Mouse (Mus musculus) frontal cortex, adult (tissue): ENCODE results near the gene Irgm1.
A peak's percentile ranks its signal among the peaks of the same experiment; 100 is the strongest.
"Not testable (repeated sequence)": the region's sequence is repeated elsewhere in the genome, so short reads cannot be mapped to it uniquely, and the experiment has no call there.

Experiments used
- ATAC-seq: cut with Nextera tagmentation; 2 replicates; pipeline ENCODE4 v1.9.2; 2017; ENCODE audit warnings: mild to moderate bottlenecking, moderate library complexity, mixed read lengths; ENCODE audit not compliant: low TSS enrichment

The Irgm1 gene

DNA sequence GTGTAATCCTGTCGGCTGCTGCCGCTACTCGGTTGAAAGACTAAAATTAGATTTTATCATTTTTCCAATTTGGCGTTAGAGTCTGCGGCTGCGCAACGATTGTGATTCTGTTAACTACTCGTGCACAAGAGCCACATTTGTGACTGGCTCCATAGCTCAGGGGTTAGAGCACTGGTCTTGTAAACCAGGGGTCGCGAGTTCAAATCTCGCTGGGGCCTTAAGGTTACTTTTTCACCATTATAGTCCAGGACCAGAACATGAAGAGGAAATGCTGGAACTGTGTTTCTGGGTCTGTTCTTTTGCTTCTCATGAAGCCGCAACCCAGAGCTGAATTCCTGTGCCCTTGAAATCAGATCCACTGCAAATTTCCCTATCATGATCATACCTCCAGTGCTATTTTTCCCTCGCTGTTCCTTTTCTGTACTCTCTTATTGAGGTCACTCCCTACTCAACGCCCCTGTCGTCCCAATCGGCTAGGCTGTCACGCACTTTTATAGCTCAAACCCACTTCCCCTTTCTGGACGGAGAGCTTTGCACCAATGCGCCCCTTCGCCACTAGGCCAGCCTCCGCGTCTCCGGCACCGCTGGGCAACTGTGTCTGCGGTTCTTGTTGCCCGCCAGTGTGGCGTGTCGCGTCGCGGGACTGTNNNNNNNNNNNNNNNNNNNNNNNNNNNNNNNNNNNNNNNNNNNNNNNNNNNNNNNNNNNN, 17.9 kb downstream of the Irgm1 start:
- ATAC-seq, result peak; percentile 28

DNA sequence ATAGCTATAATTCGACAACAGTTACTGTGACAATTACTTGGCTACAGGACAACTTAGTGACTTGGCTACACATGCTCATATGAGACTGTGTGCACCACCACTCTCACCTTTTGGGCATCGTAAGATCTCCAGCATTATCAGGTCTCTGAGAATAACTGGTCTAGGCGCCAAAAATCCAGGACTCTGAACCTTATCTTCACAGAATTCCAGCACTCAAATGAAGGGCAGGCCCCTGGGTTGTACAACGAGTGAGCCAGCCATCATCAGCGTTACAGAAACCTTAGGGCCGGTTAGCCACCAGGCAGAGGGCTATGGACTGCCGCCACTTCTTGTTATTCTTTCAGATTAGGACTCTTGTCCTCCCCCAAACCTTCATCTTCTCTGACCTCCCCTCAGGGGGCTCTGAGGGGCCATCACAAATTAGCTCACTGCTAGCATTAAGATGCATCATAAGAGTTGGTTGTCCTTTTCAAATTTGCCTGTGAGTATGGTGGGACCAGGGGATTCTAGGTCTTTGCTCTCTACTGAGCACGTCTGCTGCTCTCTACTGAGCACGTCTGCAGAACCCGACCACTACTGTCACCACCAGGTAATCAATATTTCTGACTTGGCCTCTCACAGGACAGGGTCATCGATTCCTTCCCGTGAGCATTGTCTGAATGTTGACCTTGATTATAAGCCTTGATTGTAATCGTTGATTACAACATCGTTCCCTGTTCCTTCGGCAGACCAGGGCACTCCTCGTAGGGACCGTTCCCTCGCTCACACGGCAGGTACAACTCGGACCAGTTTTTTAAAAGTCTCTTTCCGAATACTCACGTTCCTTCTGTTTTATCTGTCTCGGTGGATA, 18.6 kb downstream of the Irgm1 start:
- peak; percentile 27; the same call in 1 of the 2 replicates for ATAC-seq

DNA sequence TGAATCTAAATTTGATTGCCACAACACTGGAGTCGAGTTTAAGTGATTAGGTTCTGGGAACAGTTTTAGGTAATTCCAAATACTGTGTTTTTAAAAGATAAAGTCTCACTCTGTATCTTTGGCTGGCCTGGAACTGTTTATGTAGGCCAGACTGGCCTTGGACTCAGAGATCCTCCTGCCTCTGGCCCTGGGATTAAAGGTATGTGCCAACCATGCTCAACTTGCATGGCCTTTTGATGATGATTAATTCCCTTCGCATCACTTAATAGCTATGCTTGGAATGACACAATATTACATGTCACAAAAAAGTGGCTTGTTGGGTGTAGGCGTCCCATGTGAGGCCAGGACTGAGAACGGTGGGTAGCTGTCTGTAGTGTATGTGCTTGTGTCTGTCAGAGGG, 19.3 kb downstream of the Irgm1 start:
- ATAC-seq, result no peak

DNA sequence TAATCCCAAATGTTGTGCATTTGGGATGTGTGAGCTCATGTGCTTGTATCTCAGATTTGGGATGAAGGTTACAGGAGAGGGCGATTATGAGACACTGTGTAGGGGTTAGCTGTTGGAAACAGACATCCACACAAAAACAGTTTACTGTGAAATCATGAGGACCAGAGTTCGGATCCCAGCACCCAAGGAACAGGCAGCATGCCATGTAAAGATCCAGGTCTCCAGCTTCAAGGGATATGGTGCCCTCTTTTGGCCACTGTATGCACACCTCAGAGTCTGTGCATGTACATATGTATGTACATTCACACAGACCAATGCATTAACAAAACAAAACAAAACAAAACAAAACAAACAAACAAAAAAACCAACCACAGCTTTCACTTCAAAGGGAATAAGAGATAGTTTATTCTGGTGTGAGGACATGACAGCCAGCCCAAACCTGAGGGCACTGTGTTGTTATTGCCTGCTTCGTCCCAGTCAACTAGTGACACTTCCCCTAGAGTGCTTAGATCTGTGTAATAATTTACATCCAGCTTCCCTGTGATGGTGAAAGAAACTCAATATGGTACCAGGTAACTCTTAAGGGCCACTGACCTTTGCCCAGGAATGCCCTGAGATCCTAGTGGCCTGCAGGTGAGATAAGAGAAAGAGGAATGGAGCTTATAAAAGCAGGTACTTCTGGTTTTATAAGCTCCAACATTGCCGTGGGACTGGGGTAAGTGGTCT, 20.1 kb downstream of the Irgm1 start:
- ATAC-seq, result no peak

DNA sequence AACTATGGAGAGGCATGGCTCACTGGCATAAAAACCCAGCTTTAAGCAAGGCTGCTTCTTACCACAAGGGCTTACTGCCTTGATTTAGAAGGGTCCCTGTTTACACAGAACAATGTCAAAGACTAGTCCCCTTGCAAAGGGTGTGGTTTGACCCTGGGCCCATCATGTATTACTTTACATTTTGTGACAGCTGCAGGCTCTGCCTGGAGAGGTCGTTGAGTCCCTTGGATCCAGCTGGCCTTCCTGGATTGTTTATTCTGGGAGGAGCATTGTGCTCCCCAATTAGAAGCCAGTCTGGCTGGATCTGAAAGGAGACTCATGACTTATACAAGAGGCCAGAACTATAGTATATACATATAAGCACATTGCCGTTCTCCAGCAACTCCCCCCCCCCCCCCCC, 21.2 kb downstream of the Irgm1 start:
- ATAC-seq, result no peak

DNA sequence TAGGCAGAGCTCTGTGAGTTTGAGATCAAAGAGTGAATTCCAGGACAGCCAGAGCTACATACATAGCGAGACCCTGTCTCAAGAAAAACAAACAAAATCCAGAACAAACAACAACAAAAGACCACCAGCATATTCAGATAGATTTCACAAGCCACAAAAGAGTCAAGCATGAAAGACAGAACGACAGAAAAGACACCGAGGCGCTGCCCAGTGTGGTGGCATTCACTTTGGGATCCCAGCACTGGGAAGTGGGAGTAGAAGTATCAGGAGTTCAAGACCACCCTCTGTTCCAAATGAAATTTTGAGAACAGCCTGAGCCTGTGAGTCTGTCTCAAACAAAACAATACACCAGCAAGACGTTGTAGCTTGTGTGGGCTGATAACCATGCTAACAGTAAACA, 24.6 kb downstream of the Irgm1 start:
- ATAC-seq, result no peak

DNA sequence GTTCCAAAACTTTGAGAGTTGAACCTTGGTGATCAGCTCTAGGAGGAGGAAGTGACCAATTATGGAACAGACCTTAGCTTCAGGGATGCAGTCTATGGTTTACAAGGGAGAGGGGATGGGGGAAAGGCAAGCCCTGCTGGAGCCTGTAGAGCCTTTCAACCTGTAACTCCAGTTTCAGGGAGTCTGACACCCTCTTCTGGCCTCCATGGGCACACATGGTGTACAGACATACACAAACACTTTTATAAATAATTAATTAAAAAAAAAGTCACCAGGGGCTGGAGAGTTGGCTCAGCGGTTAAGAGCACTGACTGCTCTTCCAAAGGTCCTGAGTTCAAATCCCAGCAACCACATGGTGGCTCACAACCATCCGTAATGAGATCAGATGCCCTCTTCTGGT, 25.1 kb downstream of the Irgm1 start:
- not testable (repeated sequence) for ATAC-seq

DNA sequence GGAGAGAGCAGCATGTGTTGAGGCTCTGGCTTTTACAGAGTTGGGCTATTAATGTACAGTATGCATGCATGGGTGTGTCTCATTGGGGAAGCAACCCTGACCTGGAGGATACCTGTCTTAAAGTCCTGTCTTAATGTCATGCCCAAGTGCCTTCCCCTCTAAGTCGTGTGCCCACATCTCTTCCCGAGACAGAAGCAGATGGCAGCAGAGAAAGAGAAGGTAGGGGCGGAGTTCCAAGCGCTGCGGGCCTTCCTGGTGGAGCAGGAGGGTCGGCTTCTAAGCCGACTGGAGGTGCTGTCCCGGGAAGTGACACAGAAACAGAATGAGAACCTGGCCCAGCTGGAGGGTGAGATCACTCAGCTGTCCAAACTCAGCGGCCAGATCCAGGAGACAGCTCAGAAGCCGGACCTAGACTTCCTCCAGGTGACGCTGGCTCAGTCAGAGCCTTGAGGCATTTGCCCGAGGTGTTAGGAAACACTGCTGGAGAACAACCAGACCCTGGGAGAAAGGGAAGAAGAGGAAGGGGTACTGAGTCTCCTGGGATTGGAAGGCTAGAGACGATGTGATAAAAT, 26.2 kb downstream of the Irgm1 start:
- ATAC-seq, result no peak

DNA sequence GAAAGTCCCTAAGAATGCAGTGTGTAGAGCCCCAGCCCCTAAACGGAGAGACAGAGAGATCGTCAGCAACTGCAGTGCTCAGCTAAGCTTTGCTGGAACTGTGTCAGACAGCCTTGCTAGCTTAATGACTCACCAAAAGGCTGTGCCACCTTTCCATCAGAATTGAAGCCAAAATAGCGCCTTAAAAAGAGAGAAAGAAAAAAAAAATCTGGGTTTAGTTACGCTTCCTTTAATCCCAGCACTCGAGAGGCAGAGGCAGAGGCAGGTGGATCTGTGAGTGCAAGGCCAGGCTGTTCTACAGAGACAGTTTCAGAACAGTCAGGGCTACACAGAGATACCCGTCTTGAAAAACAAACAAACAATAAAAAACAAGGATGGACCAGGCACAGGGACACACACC, 27.2 kb downstream of the Irgm1 start:
- peak; percentile 86 for ATAC-seq

DNA sequence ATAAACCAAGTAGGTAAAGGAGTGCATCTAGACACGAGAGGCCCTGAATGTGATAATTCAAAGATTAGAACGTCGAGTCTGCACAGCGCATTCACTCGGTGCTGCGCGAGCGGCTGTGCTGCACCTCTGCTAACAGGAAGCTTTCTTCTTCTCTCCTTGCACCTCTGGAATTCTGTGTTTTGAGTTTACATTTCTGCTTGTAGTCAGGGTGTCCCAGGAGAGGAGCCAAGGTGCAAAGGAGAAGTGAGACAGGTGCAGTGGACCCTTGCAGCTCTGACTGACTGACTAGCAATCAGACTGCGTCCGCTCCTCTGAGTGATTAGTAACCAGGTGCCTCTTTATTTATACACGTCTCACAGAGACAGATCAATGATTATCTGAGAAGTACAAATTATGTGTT, 28.3 kb downstream of the Irgm1 start:
- ATAC-seq, result no peak

DNA sequence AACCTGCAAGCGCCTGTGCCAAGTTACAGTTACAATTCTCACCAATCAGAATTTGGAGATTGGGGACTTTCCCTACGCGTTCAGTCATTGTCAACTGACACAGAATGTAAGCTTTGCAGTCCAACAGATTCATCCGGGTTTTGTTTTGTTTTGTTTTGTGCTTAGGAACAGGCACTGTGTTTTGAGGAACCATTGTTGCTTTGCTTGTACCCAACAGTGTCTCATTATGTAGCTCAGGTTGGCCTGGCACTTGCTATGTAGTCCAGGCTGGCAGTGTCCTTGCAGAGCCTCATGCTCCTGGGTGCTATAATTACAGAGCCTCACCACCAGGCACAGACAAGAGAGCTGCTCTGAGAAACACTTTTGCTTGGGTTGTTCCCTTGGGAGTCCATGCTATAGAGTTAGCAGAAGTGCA, 29.1 kb downstream of the Irgm1 start:
- no peak for ATAC-seq

DNA sequence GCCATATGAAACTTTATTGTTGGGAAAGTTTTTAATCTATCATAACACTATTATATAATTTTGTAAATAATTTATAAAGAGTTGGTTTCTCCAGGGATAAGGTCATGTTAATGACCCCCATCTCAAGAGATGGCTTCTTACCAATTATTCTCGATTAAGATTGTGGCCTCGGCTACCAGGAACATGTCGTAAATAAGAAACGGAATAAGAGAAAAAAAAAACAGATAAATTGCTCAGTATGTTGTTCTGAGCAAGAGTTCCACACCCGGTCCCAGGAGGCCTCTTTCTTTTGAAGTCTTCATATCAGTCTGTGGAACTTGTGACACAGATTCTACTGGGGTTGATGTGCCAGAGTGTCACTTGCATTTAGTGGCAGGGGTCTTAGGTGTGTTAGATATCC, 30.3 kb downstream of the Irgm1 start:
- ATAC-seq, result no peak

DNA sequence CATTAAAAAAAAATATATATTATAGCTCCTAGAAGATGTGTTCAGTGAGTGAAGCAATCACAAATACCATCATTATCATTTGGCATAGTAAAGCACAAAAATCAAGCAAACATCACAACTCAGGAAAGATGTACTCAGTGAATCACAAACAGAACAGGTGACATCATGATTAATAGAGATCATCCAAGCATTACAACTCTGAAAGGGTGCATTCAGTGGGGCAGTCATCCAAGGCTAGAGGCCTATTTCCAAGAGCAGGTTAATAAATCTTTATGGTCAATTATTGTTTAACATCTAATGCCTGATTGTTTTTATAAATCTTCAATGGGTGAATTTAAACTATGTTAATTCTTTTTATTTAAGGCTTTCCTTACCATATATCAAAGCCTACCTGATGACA, 30.7 kb downstream of the Irgm1 start:
- ATAC-seq, result no peak

DNA sequence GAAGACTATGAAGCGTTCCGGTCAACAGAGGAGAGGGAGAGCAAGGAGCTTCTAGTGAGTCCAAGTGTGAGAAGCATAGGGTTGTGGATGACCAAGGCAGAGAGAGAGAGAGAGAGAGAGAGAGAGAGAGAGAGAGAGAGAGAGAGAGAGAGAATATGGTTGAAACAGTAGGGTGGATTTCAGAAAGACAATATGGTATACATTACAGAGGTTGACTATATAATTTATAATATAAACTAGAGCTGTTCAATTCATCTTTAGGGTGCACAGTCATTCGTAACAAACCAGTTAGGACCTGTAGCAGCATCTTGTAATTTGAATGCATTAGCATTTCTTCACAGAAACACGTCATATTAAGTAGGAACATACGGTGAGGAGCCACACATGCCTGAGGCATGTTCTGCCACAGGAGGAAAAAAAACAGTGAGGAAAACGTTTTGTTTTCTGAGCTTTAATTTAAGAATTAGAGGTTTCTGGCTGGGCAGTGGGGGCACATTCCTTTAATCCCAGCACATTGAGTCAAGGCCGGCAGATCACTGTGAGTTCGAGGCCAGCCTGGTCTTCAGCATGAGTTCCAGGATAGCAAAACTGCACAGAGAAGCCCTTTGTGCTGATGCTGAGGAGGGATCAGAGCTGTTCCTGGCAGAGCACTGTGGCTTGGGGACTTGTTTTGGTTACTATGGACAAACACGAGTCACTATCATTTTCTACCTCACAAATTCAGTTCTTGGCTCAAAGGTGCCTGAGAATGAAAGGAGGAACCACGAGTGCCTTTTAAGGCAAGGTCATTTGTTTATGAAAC, 32.4 kb downstream of the Irgm1 start:
- no peak for ATAC-seq

DNA sequence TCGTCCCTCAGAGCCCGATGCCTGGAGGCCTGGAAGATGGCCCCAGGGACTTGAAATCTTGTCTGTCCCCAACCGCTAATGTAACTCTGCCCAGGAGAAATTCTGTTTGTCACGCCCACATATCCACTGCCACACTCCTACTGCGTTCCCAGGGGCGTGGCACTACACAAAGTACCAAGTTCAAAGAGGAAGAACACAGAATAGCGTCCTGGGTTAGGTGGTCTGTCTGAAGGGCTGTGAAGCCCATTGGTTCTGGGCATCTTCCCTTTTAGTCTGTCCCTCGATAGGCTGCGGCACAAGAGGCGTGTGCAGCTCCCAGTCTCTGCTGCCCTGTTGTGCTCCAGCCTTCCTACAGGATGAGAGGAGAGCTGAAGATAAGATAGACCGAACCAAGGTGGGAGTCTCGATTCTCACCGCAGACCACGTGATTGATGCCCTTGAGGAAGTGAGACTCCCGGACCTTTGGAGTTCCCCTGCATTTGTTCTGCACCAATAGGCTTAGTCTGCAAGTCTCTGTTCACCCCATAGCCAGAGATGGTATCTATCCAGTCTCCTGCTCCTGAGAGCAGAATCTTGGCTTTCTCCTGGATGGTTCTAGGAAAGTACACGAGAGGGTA, 33.2 kb downstream of the Irgm1 start:
- ATAC-seq, result peak; percentile 29; the same call in 1 of the 2 replicates

DNA sequence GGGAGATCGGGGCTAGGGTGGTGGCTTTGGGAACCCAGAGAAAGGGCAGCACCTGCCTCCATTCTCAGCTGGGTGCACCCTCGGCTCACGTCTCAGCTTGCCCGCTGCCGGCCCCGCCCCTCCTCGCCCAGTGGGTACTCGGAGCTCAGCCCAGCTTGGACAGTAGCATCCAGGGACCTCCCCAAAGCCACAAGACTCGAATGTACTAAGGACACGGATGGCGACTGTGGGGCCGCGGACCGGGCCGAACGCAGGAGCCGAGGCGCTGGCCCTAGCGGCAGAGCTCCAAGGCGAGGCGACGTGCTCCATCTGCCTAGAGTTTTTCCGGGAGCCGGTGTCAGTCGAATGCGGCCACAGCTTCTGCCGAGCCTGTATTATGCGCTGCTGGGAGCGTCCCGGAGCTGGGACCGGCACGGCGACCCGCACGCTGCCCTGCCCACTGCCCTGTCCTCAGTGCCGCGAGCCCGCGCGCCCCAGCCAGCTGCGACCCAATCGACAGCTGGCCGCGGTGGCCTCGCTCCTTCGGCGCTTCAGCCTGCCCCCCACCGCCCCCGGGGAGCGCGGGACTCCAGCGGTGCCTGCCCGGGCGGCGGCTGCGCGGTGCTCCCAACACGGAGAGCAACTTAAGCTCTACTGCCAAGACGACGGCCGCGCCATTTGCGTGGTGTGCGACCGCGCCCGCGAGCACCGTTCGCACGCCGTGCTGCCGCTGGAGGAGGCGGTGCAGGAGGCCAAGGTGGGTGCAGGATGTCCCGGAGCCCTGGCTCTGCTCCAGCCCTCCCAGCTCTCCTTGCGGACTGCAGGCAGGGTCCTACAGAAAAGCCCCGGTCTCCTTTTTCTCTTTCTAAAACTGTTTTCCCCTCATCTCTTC, 33.9 kb downstream of the Irgm1 start:
- ATAC-seq, result peak; percentile 54

DNA sequence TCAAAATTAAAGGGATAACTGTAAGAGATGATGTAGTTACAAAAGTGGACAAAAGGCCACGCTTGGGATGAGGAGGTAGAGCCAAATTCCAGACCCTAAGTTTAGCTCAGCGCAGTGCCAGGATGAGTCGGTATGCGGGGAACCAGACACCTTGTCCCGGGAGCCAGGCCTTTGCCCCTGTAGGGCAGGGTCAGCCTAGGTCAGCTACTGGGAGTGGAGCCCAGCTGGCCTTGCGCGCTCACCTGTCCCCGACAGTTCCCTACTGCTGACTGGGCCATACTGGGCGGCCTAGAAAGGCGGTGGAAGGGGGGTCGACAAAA, 34.5 kb downstream of the Irgm1 start:
- no peak for ATAC-seq

DNA sequence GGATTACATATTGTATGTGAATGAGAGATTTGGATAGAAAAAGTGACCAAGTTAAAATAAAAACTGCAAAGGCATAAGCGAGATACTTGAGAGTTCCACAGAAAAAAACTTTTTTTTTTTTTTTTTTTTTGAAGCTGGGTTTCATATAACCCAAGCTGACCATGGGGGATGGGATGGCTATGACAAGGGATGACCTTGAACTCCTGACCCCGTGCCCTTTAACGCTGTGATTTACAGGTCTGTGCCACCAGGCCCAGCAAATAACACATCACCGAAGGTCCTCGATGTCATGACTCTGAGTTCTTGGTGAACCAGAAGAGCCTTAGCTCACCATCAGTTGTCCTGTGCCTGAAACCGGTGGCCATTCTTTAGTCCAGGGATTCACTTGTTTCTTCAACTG, 35.6 kb downstream of the Irgm1 start:
- ATAC-seq, result no peak

DNA sequence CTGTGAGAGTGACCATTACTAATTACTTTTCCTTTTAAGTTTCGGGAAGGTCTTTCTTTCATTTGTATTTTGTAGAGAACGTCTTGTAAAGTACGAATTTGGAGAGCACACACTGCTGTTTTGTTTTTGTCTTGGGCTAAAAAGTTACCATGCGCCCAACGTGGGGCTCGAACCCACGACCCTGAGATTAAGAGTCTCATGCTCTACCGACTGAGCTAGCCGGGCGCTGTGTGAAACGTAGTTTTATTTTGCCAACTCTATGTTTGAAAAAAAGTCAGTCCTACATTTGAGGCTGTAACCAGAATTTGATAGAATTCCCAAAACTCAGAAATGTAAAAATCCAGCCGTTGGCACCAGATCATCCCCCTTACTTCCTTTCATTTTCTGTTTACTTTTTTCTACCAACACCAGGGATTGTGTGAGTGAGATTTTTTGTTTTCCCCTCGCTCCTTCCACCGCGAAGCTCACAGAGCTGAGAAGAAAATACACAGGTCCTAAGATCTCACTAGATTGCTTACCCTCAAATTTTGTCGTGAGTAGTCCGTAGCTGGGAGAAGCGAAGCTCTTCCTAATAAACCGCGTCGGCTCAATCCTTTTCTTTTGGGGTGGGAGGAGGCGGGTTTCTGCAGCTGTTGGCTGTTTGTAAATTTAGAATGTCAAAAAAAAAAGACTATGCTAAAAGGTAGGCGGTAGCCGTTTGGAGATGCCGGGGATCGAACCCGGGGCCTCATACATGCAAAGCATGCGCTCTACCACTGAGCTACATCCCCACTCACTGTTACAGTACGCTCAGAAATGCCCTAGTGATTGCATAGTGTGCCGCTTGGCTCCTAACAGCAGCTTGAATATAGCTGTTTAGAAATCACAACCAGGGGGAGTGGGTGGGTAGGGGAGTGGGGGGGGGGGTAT, 37.5 kb downstream of the Irgm1 start:
- ATAC-seq, result peak; percentile 78
